Mouse (Mus musculus): ENCODE data around the gene Mef2a.

Mef2a gene

GRCm38 (mm10) chr7:67372729-67373583 is at the start of gene Mef2a:
Gene Mef2a (minus strand): TSS chr7:67372858.
- peak; percentile 97 for DNase-seq (ENCODE audit: low read depth)

GRCm38 (mm10) chr7:67421476-67422186 is 49.0 kb upstream of the Mef2a start:
- DNase-seq (ENCODE audit: low read depth) = peak; percentile 28

- DNase-seq (ENCODE audit: low read depth) = no peak
Measured at GRCm38 (mm10) chr7:67421088-67421475, 48.4 kb upstream of the Mef2a start.

- DNase-seq (ENCODE audit: low read depth) = no peak
Measured at GRCm38 (mm10) chr7:67419591-67420314, 47.1 kb upstream of the Mef2a start.

- no peak for DNase-seq (ENCODE audit: low read depth)
Measured at GRCm38 (mm10) chr7:67418122-67418521, 45.5 kb upstream of the Mef2a start.

- no peak for DNase-seq (ENCODE audit: low read depth)
Measured at GRCm38 (mm10) chr7:67414766-67415165, 42.1 kb upstream of the Mef2a start.

GRCm38 (mm10) chr7:67412686-67413085 is 40.0 kb upstream of the Mef2a start:
- no peak for DNase-seq (ENCODE audit: low read depth)

- no peak for DNase-seq (ENCODE audit: low read depth)
Measured at GRCm38 (mm10) chr7:67407019-67407418, 34.4 kb upstream of the Mef2a start.

GRCm38 (mm10) chr7:67404176-67404575 is 31.5 kb upstream of the Mef2a start:
- no peak for DNase-seq (ENCODE audit: low read depth)

GRCm38 (mm10) chr7:67402353-67402752 is 29.7 kb upstream of the Mef2a start:
- DNase-seq (ENCODE audit: low read depth) = no peak

- DNase-seq (ENCODE audit: low read depth) = no peak
Measured at GRCm38 (mm10) chr7:67401379-67401778, 28.7 kb upstream of the Mef2a start.

- peak; percentile 51 for DNase-seq (ENCODE audit: low read depth)
Measured at GRCm38 (mm10) chr7:67390760-67391159, 18.1 kb upstream of the Mef2a start.

- DNase-seq (ENCODE audit: low read depth) = no peak
Measured at GRCm38 (mm10) chr7:67390095-67390494, 17.4 kb upstream of the Mef2a start.

- peak; percentile 77 for DNase-seq (ENCODE audit: low read depth)
Measured at GRCm38 (mm10) chr7:67384942-67385872, 12.5 kb upstream of the Mef2a start.

GRCm38 (mm10) chr7:67380174-67381129 is 7.8 kb upstream of the Mef2a start:
- DNase-seq (ENCODE audit: low read depth) = peak; percentile 39

GRCm38 (mm10) chr7:67376796-67377195 is 4.1 kb upstream of the Mef2a start:
- no peak for DNase-seq (ENCODE audit: low read depth)

- no peak for DNase-seq (ENCODE audit: low read depth)
Measured at GRCm38 (mm10) chr7:67373975-67374374, 1.3 kb upstream of the Mef2a start.

- DNase-seq (ENCODE audit: low read depth) = no peak
Measured at GRCm38 (mm10) chr7:67373584-67373960, 914 bp upstream of the Mef2a start.

GRCm38 (mm10) chr7:67371891-67372672 is 576 bp downstream of the Mef2a start:
- peak; percentile 34 for DNase-seq (ENCODE audit: low read depth)

Measured in NIH3T3 (cell line).